Mouse (Mus musculus) hindbrain, embryonic 12.5 days (tissue): ENCODE results near the gene Zfp72. TPM values are rescaled to one million over a fixed set of nuclear protein-coding genes. Genes with fewer than 3 reads are reported as not detected.

Experiments
- ATAC-seq: fragments of 200-750 bp; cut with Nextera tagmentation; 2 replicates; pipeline ENCODE4 v1.8.0; 2017; ENCODE audit warnings: moderate TSS enrichment; ENCODE audit not compliant: low FRiP score
- H3K27ac ChIP-seq: fragments of 300-500 bp; sonication (generic); 2 replicates; pipeline ENCODE4 v1.5.1; 2016; ENCODE audit warnings: mild to moderate bottlenecking
- H3K27me3 ChIP-seq: fragments of 300-500 bp; sonication (generic); 2 replicates; pipeline ENCODE4 v1.6.1; 2016; ENCODE audit warnings: mild to moderate bottlenecking
- H3K36me3 ChIP-seq: fragments of 300-500 bp; sonication (generic); 2 replicates; pipeline ENCODE4 v1.6.1; 2016; ENCODE audit warnings: mild to moderate bottlenecking
- H3K4me1 ChIP-seq: fragments of 300-500 bp; sonication (generic); 2 replicates; pipeline ENCODE4 v1.6.1; 2016
- H3K4me2 ChIP-seq: fragments of 300-500 bp; sonication (generic); replicated peaks from 2 replicates; pipeline ENCODE4 v1.6.1; 2016; ENCODE audit warnings: mild to moderate bottlenecking
- H3K4me3 ChIP-seq: fragments of 300-500 bp; sonication (generic); 2 replicates; pipeline ENCODE4 v1.5.1; 2016; ENCODE audit warnings: mild to moderate bottlenecking
- H3K9ac ChIP-seq: fragments of 300-500 bp; sonication (generic); 2 replicates; pipeline ENCODE4 v1.6.1; 2016; ENCODE audit warnings: mild to moderate bottlenecking, moderate library complexity
- H3K9me3 ChIP-seq: fragments of 300-500 bp; sonication (generic); replicated peaks from 2 replicates; pipeline ENCODE4 v1.6.1; 2016; ENCODE audit warnings: mild to moderate bottlenecking
- WGBS: fragments of 180-500 bp; shearing (Covaris S2); methylation state at CpG from one replicate; pipeline ENCODE4 v1.1.7; 2016; 5-methylcytosine and 5-hydroxymethylcytosine counted together
- polyA plus RNA-seq: library from polyadenylated mRNA; unstranded; fragments of >200 nt; fragmentation: Nextera tagmentation; extraction: Ambion mirVana; gene quantifications from 2 replicates; pipeline ENCODE4 v1.2.1, GENCODE M21; 2016

The Zfp72 gene
- 5.0 and 5.9 TPM in 2 replicates for polyA plus RNA-seq

DNA sequence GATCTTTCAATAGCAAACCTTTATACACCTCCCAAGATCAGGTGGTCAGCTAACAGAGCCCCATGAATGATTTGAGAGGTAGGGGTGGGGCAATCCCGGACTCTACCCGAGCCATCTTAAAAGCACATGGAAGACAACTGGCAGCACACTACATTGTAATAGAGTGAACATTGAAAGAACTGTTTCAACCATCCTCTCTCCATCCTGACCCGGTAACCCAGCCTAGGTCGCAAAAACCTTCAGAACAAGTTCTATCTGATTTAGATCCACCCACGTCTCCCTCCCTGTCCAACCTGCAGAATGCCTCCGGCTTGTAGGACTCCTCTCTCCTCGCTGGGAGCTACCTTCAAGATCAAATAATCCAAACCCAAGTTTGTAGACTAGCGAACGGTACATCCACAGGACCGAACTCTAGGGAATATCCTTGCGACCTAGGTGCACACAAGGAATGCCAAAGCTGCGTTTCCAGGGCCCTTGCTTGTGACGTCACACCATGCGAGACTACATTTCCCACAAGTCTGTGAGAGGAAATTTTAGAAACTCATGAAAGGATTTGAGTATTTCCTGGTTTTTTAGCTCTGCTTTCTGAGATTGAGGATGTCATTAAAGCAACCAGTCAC, at the start of gene Zfp72:
Zfp72 (minus strand) TSS at position 466 of the 620 bp plus-strand sequence.
- H3K4me3 ChIP-seq: peak within 1 kb of the TSS; percentile 56
- H3K9me3 ChIP-seq: no peaks in the 10 kb centered on the region
- H3K36me3 ChIP-seq: no peaks in the 10 kb centered on the region
- peak within 1 kb of the TSS; percentile 57 for H3K9ac ChIP-seq
- 3% methylated on average over 14 of the region's 14 CpGs for WGBS
- H3K27ac ChIP-seq: no peak within 1 kb of the TSS
- ATAC-seq: peak; percentile 92
- H3K4me2 ChIP-seq: peak within 1 kb of the TSS; percentile 68
- H3K27me3 ChIP-seq: no peaks in the 10 kb centered on the region
- H3K4me1 ChIP-seq: peaks cover 2% of the 10 kb centered on the region; the same call in 1 of the 2 replicates

DNA sequence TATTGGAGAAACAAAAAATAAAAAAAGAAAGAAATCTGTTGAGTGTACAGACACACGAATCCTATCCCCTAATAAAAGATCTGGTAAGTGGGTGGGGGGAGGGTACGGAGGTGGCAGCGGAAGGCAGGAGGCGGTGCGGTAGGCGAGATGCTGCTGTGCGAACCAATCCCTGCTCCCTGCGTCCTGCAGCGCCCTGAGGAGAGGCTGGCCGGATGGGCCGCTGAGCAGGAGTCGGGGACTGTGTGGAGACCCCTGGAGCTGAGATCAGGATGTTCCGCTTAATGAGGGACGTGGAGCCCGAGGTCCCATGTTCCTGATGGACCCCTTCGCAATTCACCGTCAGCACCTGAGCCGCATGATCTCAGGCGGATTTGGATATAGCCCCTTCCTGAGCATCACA, 49.3 kb upstream of the Zfp72 start:
- Histone ChIP-seq H3K4me1 (no peaks in the 10 kb centered on the region), H3K4me3 (no peak overlapping the region), H3K9me3 (peaks cover 54% of the 10 kb centered on the region), H3K27me3 (no peaks in the 10 kb centered on the region; the same call in 1 of the 2 replicates), H3K4me2 (no peak overlapping the region), H3K9ac (no peak overlapping the region), H3K36me3 (peaks cover 25% of the 10 kb centered on the region), H3K27ac (no peak overlapping the region)
- WGBS: 24% methylated on average over 19 of the region's 19 CpGs
- no peak for ATAC-seq

DNA sequence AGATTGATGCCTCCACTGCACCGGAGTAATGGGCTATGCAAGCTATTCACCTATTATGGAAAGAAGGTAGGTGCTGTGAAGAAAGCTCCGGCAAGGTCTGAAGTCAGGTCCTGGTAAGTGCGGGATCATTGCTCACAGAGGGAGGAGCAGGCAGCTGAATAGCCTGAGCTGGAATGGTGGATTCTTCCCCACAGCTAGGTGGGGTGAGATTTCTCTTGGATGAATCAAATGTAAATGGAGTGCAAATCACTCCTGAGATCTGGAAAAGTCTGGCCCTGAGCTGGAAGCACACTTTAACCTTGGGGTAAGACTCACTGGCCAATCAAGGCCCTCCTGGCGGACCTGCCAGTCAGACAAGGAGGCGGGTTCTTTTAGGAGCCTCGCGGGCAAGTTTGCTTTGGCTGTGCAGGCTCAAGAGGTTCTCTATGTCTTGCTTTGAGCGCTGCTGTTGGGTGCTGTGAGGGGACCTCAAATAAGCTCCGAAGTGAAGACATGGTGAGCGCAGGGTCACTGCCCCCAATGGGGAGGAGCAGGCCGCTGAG, 8.7 kb upstream of the Zfp72 start, which contains the start of gene Ftl1-ps1:
Ftl1-ps1 (plus strand) TSS at position 397 of the 542 bp plus-strand sequence.
- no peaks in the 10 kb centered on the region for H3K36me3 ChIP-seq

DNA sequence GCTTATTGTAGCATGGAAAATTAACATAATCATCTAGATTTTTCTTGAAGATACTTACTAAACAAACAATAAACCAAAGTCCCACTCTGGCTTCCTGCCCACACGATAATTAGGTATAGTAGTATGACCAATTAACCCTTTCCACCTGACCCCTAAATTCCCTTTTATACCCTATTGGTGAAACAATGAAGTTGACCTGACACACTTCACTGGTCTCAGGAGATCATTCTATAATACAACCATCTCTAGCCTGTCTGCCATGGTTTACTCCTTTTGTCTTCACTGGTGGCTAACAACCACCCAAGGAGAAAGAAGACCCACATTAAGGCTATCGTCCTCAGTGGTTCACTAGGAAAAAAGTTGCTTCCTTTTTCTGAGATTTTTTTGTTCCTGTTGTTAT, 520 bp upstream of the Zfp72 start:
- WGBS: 76% methylated on average over 2 of the region's 2 CpGs
- no peak overlapping the region for H3K4me2 ChIP-seq
- H3K36me3 ChIP-seq: no peaks in the 10 kb centered on the region
- H3K27ac ChIP-seq: no peak overlapping the region
- no peak overlapping the region for H3K4me3 ChIP-seq
- no peaks in the 10 kb centered on the region for H3K27me3 ChIP-seq
- H3K9me3 ChIP-seq: no peaks in the 10 kb centered on the region
- peak; percentile 20; the same call in 1 of the 2 replicates for ATAC-seq
- H3K9ac ChIP-seq: no peak overlapping the region
- peaks cover 2% of the 10 kb centered on the region; the same call in 1 of the 2 replicates for H3K4me1 ChIP-seq

More for the DNA sequence above, 8.7 kb upstream of the Zfp72 start, which contains the start of gene Ftl1-ps1:
- Histone ChIP-seq H3K9ac (no peak within 1 kb of the TSS), H3K9me3 (no peaks in the 10 kb centered on the region), H3K27ac (no peak within 1 kb of the TSS), H3K4me2 (peak within 1 kb of the TSS; percentile 34), H3K4me3 (no peak within 1 kb of the TSS), H3K4me1 (no peaks in the 10 kb centered on the region), H3K27me3 (no peaks in the 10 kb centered on the region)
- no peak for ATAC-seq
- WGBS: 10% methylated on average over 11 of the region's 11 CpGs

DNA sequence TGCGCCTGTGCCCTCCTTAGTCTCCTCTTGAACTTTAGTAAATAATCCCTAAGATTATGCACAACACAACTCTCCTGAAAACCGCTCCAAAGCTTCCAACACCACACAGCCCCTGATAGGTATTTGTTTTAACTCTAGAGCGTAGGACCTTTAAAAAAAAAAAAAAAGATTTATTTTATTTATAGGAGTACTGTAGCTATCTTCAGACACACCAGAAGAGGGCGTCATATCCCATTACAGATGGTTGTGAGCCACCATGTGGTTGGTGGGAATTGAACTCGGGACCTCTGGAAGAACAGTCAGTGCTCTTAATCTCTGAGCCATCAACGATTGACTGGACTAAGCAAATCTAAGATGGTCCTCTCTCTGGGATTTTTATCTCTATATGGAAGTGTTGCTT, 906 bp downstream of the Zfp72 start:
- no peak for ATAC-seq
- H3K27ac ChIP-seq: no peak overlapping the region
- 71% methylated on average over 6 of the region's 6 CpGs for WGBS
- H3K4me2 ChIP-seq: peak overlapping the region; percentile 68
- H3K27me3 ChIP-seq: no peaks in the 10 kb centered on the region
- H3K36me3 ChIP-seq: no peaks in the 10 kb centered on the region
- H3K4me3 ChIP-seq: peak overlapping the region; percentile 56
- no peaks in the 10 kb centered on the region for H3K9me3 ChIP-seq
- no peak overlapping the region for H3K9ac ChIP-seq
- H3K4me1 ChIP-seq: peaks cover 2% of the 10 kb centered on the region; the same call in 1 of the 2 replicates

DNA sequence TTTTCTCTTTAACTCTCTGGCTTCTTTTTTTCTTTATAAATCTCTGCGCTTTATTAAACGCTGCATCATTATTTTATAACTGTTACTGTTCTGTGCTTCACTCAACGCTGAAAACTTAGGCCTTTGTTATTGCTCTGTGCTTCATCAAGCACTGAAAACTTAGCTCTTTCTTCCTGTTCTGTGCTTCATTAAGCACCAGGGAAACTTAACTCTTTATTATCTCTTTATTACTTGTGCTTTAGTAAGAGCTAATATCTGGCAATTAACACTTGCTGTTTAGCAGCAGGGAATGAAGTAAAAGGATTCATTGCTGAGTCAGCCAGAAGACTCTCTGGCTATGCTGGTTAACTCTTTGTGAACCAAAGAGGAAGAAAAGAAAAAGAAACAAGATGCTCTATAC, 8.3 kb downstream of the Zfp72 start:
- Histone ChIP-seq H3K4me3 (no peak overlapping the region), H3K4me1 (no peaks in the 10 kb centered on the region), H3K9me3 (no peaks in the 10 kb centered on the region), H3K9ac (no peak overlapping the region), H3K27ac (no peak overlapping the region), H3K4me2 (no peak overlapping the region), H3K36me3 (no peaks in the 10 kb centered on the region), H3K27me3 (no peaks in the 10 kb centered on the region)
- ATAC-seq: no peak
- 71% methylated on average over 3 of the region's 3 CpGs for WGBS

DNA sequence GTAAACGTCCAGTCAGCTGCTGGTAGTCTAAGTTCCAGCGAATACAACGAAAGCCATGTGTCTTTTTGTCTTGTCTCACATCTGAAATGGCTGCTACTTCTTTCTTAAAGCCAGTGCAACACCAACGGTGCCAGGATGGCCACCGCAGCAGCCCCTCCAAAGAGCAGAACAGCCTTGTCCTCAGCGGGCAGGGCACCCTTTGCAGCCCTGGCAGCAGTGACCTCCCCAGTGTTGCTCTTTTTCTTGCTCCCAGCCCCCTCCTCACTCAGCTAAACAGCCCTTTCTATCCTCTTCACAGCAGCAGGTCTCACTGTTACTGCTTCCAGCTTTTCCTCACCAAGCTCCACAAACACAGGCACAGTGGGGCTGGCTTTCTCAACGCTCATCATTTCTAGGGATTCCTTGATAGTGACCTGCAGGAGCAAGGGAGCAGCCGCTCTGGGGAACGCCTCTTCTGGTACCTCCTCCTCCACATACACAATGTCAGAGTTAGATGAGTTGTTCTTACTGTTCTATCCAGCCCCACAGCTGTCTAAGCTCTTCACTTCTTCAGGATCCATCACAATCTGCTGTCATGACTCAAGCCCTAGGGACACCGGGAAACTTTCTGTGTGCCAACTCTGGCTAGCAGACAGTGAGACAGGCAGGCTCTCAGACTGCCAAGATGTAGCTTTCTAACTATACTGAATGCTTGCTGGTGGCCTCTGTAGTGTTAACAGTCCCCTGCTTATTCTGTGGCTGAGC, 8.9 kb downstream of the Zfp72 start:
- H3K4me2 ChIP-seq: no peak overlapping the region
- 0 out of 2 replicates have a peak overlapping the region, but pooled peaks have one; percentile 8 for H3K9ac ChIP-seq
- no peak for ATAC-seq
- WGBS: 72% methylated on average over 10 of the region's 10 CpGs
- no peaks in the 10 kb centered on the region for H3K36me3 ChIP-seq
- H3K4me3 ChIP-seq: no peak overlapping the region
- no peaks in the 10 kb centered on the region for H3K4me1 ChIP-seq
- no peaks in the 10 kb centered on the region for H3K9me3 ChIP-seq
- H3K27me3 ChIP-seq: no peaks in the 10 kb centered on the region
- no peak overlapping the region for H3K27ac ChIP-seq

DNA sequence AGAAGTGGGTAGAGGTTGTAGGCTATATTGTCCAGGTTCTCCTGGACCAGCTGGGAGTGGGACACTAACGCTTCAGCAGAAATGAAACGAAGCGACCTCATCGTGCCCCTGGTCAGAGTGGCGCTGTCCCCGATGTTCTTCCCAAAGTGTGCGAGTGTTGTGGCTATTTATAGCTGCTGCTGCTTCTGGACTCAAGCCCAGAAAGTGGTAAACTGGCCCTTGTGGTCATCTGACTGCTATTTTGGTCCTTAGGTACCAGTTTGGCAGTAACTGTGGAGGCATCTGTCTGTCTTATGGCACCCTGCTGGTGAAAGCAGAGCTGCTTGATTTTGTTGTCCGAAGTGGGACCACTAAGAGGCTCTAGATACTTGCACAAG, 26.8 kb downstream of the Zfp72 start, which contains the start of gene Lrrc14b:
Lrrc14b (minus strand) TSS at position 147 of the 377 bp plus-strand sequence.
- Histone ChIP-seq H3K4me1 (no peaks in the 10 kb centered on the region), H3K36me3 (peaks cover 20% of the 10 kb centered on the region), H3K4me3 (no peak within 1 kb of the TSS), H3K27ac (no peak within 1 kb of the TSS), H3K9ac (no peak within 1 kb of the TSS), H3K9me3 (no peaks in the 10 kb centered on the region), H3K27me3 (no peaks in the 10 kb centered on the region), H3K4me2 (no peak within 1 kb of the TSS)
- WGBS: 85% methylated on average over 8 of the region's 8 CpGs
- ATAC-seq: no peak

DNA sequence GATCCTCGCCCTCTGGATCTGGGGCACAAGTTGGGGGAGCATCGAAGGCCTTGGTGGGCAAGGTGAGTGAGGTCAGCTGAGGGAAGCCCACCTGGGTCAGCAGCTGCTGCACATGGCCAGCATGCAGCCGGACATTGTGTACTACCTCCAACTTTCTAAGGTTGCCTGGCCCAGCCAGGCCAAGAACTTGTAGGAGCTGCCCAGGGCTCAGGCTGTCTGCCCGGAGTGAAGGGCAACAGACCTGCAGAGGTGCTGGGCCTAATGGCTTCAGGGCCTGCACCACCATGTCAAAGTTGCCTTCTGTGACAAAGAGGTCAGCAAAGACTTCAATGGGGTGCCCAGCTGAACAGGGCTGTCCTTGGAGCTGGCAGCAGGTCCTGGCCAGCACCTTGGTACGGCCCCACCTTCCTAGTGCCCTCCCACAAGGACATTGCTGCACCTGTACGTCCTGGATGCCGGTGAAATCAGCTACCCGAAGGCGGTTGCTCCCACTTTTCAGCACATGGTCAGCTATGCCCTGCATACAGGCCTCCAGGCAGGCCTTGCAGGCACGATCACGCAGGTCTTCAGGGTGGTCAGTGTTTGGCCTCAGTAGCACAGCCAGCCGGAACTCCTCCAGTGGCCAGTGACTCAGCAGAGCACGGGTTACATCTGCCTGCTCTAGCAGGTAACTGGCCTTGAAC, 27.3 kb downstream of the Zfp72 start:
- H3K4me2 ChIP-seq: no peak overlapping the region
- H3K9ac ChIP-seq: no peak overlapping the region
- 85% methylated on average over 13 of the region's 13 CpGs for WGBS
- no peaks in the 10 kb centered on the region for H3K4me1 ChIP-seq
- H3K9me3 ChIP-seq: no peaks in the 10 kb centered on the region
- no peak overlapping the region for H3K4me3 ChIP-seq
- no peak overlapping the region for H3K27ac ChIP-seq
- peak; percentile 21; the same call in 1 of the 2 replicates for ATAC-seq
- H3K36me3 ChIP-seq: peaks cover 22% of the 10 kb centered on the region
- H3K27me3 ChIP-seq: no peaks in the 10 kb centered on the region

DNA sequence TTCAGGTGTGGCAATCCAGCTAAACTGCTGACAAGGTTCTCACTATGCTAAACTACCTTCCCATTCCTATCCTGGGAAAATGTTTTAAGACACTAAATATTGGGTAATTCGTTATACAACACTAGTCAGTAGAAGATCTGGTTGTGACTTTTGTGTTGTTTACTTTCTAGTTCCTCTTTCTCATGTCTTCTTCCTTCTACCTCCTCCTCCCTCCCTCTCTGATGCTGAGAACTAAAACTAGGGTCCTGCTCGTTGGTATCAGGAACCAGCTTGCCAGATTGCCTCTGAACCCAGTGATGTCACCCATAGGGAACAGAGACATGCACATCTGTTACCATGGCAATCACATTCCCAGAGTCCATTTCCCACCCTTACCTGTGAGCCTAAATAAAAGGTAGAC, 28.4 kb downstream of the Zfp72 start:
- Histone ChIP-seq H3K4me3 (no peak overlapping the region), H3K4me2 (no peak overlapping the region), H3K4me1 (no peaks in the 10 kb centered on the region), H3K27me3 (no peaks in the 10 kb centered on the region), H3K9me3 (no peaks in the 10 kb centered on the region), H3K9ac (no peak overlapping the region), H3K27ac (no peak overlapping the region), H3K36me3 (peaks cover 27% of the 10 kb centered on the region)
- whole genome bisulfite sequencing: 69% methylated on average over 2 of the region's 2 CpGs
- no peak for ATAC-seq

DNA sequence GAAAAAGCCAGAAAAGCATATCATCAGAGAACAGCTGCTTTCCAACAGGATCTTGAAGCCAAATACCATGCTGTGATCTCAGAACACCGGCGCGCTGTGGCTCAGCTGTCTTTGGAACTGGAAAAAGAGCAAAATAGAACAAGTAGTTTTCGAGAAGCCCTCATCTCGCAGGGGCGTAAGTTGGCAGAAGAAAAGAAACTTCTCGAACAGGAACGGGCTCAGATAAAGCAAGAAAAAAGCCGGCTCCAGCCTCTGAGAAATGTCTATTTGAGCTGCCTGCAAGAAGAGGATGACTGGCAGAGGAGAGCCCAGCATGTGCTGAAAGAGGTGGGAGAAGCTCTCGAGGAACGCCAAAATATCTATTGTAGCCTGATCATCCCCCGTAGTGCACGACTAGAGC, 34.1 kb downstream of the Zfp72 start:
- 93% methylated on average over 13 of the region's 13 CpGs for WGBS
- Histone ChIP-seq H3K9ac (no peak overlapping the region), H3K9me3 (no peaks in the 10 kb centered on the region), H3K4me2 (no peak overlapping the region), H3K27ac (no peak overlapping the region), H3K36me3 (peaks cover 52% of the 10 kb centered on the region), H3K4me1 (no peaks in the 10 kb centered on the region), H3K27me3 (no peaks in the 10 kb centered on the region), H3K4me3 (no peak overlapping the region)
- ATAC-seq: no peak

DNA sequence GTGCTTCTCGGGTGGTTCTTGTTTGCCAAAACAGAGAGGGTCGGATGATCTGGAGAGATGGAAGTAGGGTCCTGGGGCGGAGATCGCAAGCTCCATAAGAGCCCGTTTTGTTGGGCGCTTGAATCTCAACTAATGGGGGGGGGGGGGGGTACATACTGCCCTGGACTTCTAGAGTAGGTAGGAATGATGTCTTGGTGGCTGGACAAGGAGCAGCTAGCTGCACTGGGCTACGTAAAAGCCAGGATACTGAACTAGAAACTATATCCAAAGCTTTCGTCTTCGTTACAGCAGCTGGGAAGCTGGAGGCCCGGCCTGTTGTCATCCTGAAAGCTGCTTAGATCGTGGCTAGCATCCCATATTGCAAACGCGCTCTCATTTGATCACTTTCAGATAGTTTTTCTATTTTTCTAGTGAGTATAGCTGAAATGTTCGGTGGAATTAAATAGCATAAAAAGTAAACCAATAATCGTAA, 40.2 kb downstream of the Zfp72 start:
- Histone ChIP-seq H3K4me3 (peak overlapping the region; percentile 76), H3K36me3 (peaks cover 13% of the 10 kb centered on the region), H3K9ac (peak overlapping the region; percentile 82), H3K4me1 (peaks cover 13% of the 10 kb centered on the region), H3K9me3 (no peaks in the 10 kb centered on the region), H3K27ac (peak overlapping the region; percentile 55; the same call in 1 of the 2 replicates), H3K27me3 (no peaks in the 10 kb centered on the region), H3K4me2 (peak overlapping the region; percentile 76)
- ATAC-seq: peak; percentile 72
- 2% methylated on average over 15 of the region's 15 CpGs for WGBS
